Mouse (Mus musculus): ENCODE results near the gene Ngrn. TPM values are rescaled to one million over a fixed set of nuclear protein-coding genes. Genes with fewer than 3 reads are reported as not detected.

The Ngrn gene
- polyA plus RNA-seq, 1 experiment from 2014 or later = 52.2 TPM

- no peak for ATAC-seq (ENCODE audit: insufficient read depth, low FRiP score)
- no peak overlapping the region for H3K4me3 ChIP-seq (replicated peaks; ENCODE audit: low read length)
- no peak overlapping the region for H3K9ac ChIP-seq (ENCODE audit: low read length)
- H3K27me3 ChIP-seq (ENCODE audit: control insufficient read depth, insufficient read depth, low read length) = no peaks in the 10 kb centered on the region
- no peaks in the 10 kb centered on the region for H3K4me1 ChIP-seq (ENCODE audit: control insufficient read depth, insufficient read depth, low read length)
- 0 out of 2 replicates have a peak, but pooled peaks cover 9% of the 10 kb centered on the region for H3K36me3 ChIP-seq (ENCODE audit: control insufficient read depth, insufficient read depth, low read length)
- H3K4me2 ChIP-seq (ENCODE audit: low read depth, low read length) = no peak overlapping the region
- WGBS = 81% methylated on average over 10 of the region's 10 CpGs
- H3K9me3 ChIP-seq (replicated peaks; ENCODE audit: control insufficient read depth, low read length) = no peaks in the 10 kb centered on the region
- no peak overlapping the region for H3K27ac ChIP-seq (ENCODE audit: low read length)
Observed at GRCm38 (mm10) chr7:80287736-80288135, 26.7 kb downstream of the Ngrn start.

- ATAC-seq (ENCODE audit: insufficient read depth, low FRiP score) = peak; percentile 100
- no peaks in the 10 kb centered on the region for H3K27me3 ChIP-seq (ENCODE audit: control insufficient read depth, insufficient read depth, low read length)
- H3K4me2 ChIP-seq (ENCODE audit: low read depth, low read length) = peak within 1 kb of the TSS; percentile 60
- H3K9me3 ChIP-seq (replicated peaks; ENCODE audit: control insufficient read depth, low read length) = no peaks in the 10 kb centered on the region
- H3K4me1 ChIP-seq (ENCODE audit: control insufficient read depth, insufficient read depth, low read length) = peaks cover 17% of the 10 kb centered on the region
- H3K4me3 ChIP-seq (replicated peaks; ENCODE audit: low read length) = peak within 1 kb of the TSS; percentile 88
- H3K27ac ChIP-seq (ENCODE audit: low read length) = peak within 1 kb of the TSS; percentile 91
- no peaks in the 10 kb centered on the region for H3K36me3 ChIP-seq (ENCODE audit: control insufficient read depth, insufficient read depth, low read length)
- under 1% methylated on average over 52 of the region's 52 CpGs for WGBS
- peak within 1 kb of the TSS; percentile 89 for H3K9ac ChIP-seq (ENCODE audit: low read length)
Observed at GRCm38 (mm10) chr7:80294062-80294763, 33.2 kb downstream of the Ngrn start, which contains the start of gene Prc1. Prc1 (plus strand) TSS chr7:80294450.

DNA sequence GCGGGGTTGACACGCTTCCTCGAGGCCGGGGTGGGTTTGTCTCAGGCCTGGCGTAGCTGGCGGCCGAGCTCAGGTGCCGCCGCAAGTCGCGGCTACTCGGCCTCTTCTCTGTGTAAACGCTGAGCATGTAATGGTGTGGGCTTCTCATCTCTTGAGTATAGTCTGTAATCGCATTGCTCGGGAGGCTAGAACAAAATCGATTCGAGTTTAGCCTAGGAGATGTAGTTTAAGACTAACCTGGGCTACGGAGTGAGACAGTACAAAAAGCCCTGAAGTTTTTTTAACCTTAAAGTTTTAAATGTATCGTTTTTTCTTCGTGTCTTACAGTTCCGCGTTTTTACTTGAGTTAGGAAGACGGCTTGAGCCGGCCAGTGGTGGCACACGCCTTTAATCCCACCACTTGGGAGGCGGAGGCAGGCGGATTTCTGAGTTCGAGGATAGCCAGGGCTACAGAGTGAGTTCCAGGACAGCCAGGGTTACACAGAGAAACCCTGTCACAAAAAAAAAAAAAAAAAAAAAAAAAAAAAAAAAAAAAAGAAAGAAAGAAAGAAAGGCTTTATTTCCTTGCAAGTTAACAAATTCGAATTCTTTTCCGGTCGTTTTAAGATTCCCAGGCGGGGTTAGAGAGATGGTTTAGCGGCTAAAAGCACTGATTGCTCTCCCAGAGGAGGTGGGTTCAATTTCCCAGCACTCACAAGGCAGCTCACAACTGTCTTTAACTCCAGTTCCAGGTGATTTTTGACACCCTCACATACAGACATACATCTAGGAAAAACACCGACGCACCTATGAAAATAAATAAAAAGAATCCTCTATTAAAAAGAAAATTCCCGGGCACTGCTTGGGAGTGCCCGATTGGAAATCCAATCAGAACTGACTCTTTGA, 34.0 kb downstream of the Ngrn start:
- WGBS = 5% methylated on average over 37 of the region's 37 CpGs
- H3K4me3 ChIP-seq (replicated peaks; ENCODE audit: low read length) = peak overlapping the region; percentile 88
- peak; percentile 42 for ATAC-seq (ENCODE audit: insufficient read depth, low FRiP score)
- H3K27ac ChIP-seq (ENCODE audit: low read length) = peak overlapping the region; percentile 91
- H3K36me3 ChIP-seq (ENCODE audit: control insufficient read depth, insufficient read depth, low read length) = no peaks in the 10 kb centered on the region
- H3K9ac ChIP-seq (ENCODE audit: low read length) = peak overlapping the region; percentile 89
- no peaks in the 10 kb centered on the region for H3K9me3 ChIP-seq (replicated peaks; ENCODE audit: control insufficient read depth, low read length)
- H3K4me2 ChIP-seq (ENCODE audit: low read depth, low read length) = peak overlapping the region; percentile 60
- H3K4me1 ChIP-seq (ENCODE audit: control insufficient read depth, insufficient read depth, low read length) = peaks cover 17% of the 10 kb centered on the region
- H3K27me3 ChIP-seq (ENCODE audit: control insufficient read depth, insufficient read depth, low read length) = no peaks in the 10 kb centered on the region

- no peak overlapping the region for H3K4me3 ChIP-seq (replicated peaks; ENCODE audit: low read length)
- no peak overlapping the region for H3K9ac ChIP-seq (ENCODE audit: low read length)
- H3K4me2 ChIP-seq (ENCODE audit: low read depth, low read length) = peak overlapping the region; percentile 60
- ATAC-seq (ENCODE audit: insufficient read depth, low FRiP score) = no peak
- no peak overlapping the region for H3K27ac ChIP-seq (ENCODE audit: low read length)
- H3K4me1 ChIP-seq (ENCODE audit: control insufficient read depth, insufficient read depth, low read length) = peaks cover 17% of the 10 kb centered on the region
- peaks cover 2% of the 10 kb centered on the region for H3K36me3 ChIP-seq (ENCODE audit: control insufficient read depth, insufficient read depth, low read length)
- H3K27me3 ChIP-seq (ENCODE audit: control insufficient read depth, insufficient read depth, low read length) = no peaks in the 10 kb centered on the region
- H3K9me3 ChIP-seq (replicated peaks; ENCODE audit: control insufficient read depth, low read length) = no peaks in the 10 kb centered on the region
- WGBS = 91% methylated on average over 6 of the region's 6 CpGs
Observed at GRCm38 (mm10) chr7:80296462-80296861, 35.4 kb downstream of the Ngrn start.

DNA sequence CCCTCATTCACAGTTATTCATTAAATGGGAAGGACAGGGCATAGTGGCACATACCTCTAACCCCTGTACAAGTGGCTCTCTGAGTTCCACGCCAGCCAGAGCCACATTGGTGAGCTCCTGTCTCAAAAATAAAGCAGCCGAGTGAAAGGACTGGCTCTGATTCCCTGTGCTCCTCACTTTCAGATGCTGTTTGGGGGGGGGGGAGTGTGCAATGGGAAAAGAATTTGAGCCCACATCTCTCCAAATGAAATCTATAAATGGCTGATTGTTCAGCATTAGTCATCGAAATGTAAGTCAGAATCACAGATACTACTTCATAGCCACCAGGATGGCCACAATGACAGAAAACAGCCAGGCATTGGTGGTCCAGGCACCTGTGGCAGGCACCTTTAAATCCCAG, 36.0 kb downstream of the Ngrn start:
- peaks cover 17% of the 10 kb centered on the region for H3K4me1 ChIP-seq (ENCODE audit: control insufficient read depth, insufficient read depth, low read length)

GRCm38 (mm10) chr7:80298754-80299153, 37.7 kb downstream of the Ngrn start:
- Histone ChIP-seq H3K4me1 (ENCODE audit: control insufficient read depth, insufficient read depth, low read length) (peaks cover 17% of the 10 kb centered on the region), H3K4me3 (replicated peaks; ENCODE audit: low read length) (no peak overlapping the region), H3K9me3 (replicated peaks; ENCODE audit: control insufficient read depth, low read length) (no peaks in the 10 kb centered on the region), H3K4me2 (ENCODE audit: low read depth, low read length) (no peak overlapping the region), H3K36me3 (ENCODE audit: control insufficient read depth, insufficient read depth, low read length) (peaks cover 12% of the 10 kb centered on the region), H3K9ac (ENCODE audit: low read length) (no peak overlapping the region), H3K27ac (ENCODE audit: low read length) (no peak overlapping the region), H3K27me3 (ENCODE audit: control insufficient read depth, insufficient read depth, low read length) (no peaks in the 10 kb centered on the region)
- no peak for ATAC-seq (ENCODE audit: insufficient read depth, low FRiP score)
- 90% methylated on average over 4 of the region's 4 CpGs for WGBS

More for the DNA sequence above, 36.0 kb downstream of the Ngrn start:
- H3K4me2 ChIP-seq (ENCODE audit: low read depth, low read length) = no peak overlapping the region
- H3K36me3 ChIP-seq (ENCODE audit: control insufficient read depth, insufficient read depth, low read length) = peaks cover 4% of the 10 kb centered on the region
- no peaks in the 10 kb centered on the region for H3K27me3 ChIP-seq (ENCODE audit: control insufficient read depth, insufficient read depth, low read length)
- H3K9ac ChIP-seq (ENCODE audit: low read length) = no peak overlapping the region
- H3K9me3 ChIP-seq (replicated peaks; ENCODE audit: control insufficient read depth, low read length) = no peaks in the 10 kb centered on the region
- no peak for ATAC-seq (ENCODE audit: insufficient read depth, low FRiP score)
- 91% methylated on average over 3 of the region's 3 CpGs for WGBS
- no peak overlapping the region for H3K27ac ChIP-seq (ENCODE audit: low read length)
- no peak overlapping the region for H3K4me3 ChIP-seq (replicated peaks; ENCODE audit: low read length)

DNA sequence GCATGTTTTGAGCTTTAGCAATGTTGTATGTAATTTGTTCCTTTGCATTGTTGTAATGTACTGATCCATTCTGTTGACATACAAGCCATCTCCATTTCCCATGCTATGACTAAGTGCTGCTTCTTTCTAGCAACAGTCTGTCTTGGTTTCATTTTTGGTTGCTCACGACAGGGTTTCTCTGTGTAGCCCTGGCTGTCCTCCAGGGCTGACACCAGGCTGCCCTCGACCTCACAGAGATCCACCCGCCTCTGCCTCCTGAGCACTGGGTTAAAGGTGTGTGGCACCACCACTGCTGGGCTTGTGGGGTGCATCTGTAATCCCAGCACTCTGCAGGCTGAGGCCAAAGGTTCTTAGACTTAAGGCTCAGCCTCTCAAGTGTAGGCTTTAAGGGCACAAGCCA, 38.6 kb downstream of the Ngrn start:
- no peak for ATAC-seq (ENCODE audit: insufficient read depth, low FRiP score)
- Histone ChIP-seq H3K27me3 (ENCODE audit: control insufficient read depth, insufficient read depth, low read length) (no peaks in the 10 kb centered on the region), H3K4me3 (replicated peaks; ENCODE audit: low read length) (no peak overlapping the region), H3K4me1 (ENCODE audit: control insufficient read depth, insufficient read depth, low read length) (peaks cover 17% of the 10 kb centered on the region), H3K4me2 (ENCODE audit: low read depth, low read length) (no peak overlapping the region), H3K9me3 (replicated peaks; ENCODE audit: control insufficient read depth, low read length) (no peaks in the 10 kb centered on the region), H3K36me3 (ENCODE audit: control insufficient read depth, insufficient read depth, low read length) (peaks cover 12% of the 10 kb centered on the region), H3K9ac (ENCODE audit: low read length) (no peak overlapping the region), H3K27ac (ENCODE audit: low read length) (no peak overlapping the region)
- WGBS = 87% methylated on average over 3 of the region's 3 CpGs

GRCm38 (mm10) chr7:80301522-80301921, 40.5 kb downstream of the Ngrn start:
- Histone ChIP-seq H3K9ac (ENCODE audit: low read length) (no peak overlapping the region), H3K36me3 (ENCODE audit: control insufficient read depth, insufficient read depth, low read length) (peaks cover 12% of the 10 kb centered on the region), H3K27me3 (ENCODE audit: control insufficient read depth, insufficient read depth, low read length) (no peaks in the 10 kb centered on the region), H3K9me3 (replicated peaks; ENCODE audit: control insufficient read depth, low read length) (no peaks in the 10 kb centered on the region), H3K27ac (ENCODE audit: low read length) (no peak overlapping the region), H3K4me3 (replicated peaks; ENCODE audit: low read length) (no peak overlapping the region), H3K4me2 (ENCODE audit: low read depth, low read length) (no peak overlapping the region), H3K4me1 (ENCODE audit: control insufficient read depth, insufficient read depth, low read length) (peaks cover 7% of the 10 kb centered on the region)
- no peak for ATAC-seq (ENCODE audit: insufficient read depth, low FRiP score)
- 79% methylated on average over 2 of the region's 2 CpGs for WGBS

GRCm38 (mm10) chr7:80307766-80308165, 46.8 kb downstream of the Ngrn start:
- Histone ChIP-seq H3K4me2 (ENCODE audit: low read depth, low read length) (no peak overlapping the region), H3K9ac (ENCODE audit: low read length) (no peak overlapping the region), H3K4me1 (ENCODE audit: control insufficient read depth, insufficient read depth, low read length) (no peaks in the 10 kb centered on the region), H3K27ac (ENCODE audit: low read length) (no peak overlapping the region), H3K4me3 (replicated peaks; ENCODE audit: low read length) (no peak overlapping the region), H3K27me3 (ENCODE audit: control insufficient read depth, insufficient read depth, low read length) (no peaks in the 10 kb centered on the region), H3K9me3 (replicated peaks; ENCODE audit: control insufficient read depth, low read length) (no peaks in the 10 kb centered on the region), H3K36me3 (ENCODE audit: control insufficient read depth, insufficient read depth, low read length) (peaks cover 15% of the 10 kb centered on the region)
- no peak for ATAC-seq (ENCODE audit: insufficient read depth, low FRiP score)
- 81% methylated on average over 3 of the region's 3 CpGs for WGBS
